Mouse (Mus musculus): ENCODE measurements around the gene Vmn1r166.
"Not testable (repeated sequence)": the region's sequence is repeated elsewhere in the genome, so short reads cannot be mapped to it uniquely, and the experiment has no call there.

The Vmn1r166 gene

DNA sequence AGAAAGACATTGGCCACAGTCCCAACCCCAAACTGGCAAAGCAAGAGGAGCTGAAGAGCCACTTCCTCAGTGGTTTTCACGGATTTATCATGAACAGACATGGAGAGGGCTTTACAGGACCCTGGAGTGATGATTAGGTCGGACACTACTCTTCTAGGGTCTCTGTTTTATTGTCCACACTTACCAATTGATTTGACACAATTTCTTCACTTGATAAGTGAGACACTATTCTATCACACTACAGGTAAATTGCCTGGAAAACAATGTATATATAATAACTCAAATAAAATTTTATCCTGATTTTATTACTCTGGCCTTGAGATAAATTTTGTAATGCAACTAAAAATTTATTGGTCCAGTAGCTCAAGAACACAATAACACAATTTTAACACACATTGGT is at the start of gene Vmn1r166:
TSS of gene Vmn1r166 (minus strand) at position 101 of the 400 bp plus-strand sequence.
- DNase-seq, result not testable (repeated sequence)

DNA sequence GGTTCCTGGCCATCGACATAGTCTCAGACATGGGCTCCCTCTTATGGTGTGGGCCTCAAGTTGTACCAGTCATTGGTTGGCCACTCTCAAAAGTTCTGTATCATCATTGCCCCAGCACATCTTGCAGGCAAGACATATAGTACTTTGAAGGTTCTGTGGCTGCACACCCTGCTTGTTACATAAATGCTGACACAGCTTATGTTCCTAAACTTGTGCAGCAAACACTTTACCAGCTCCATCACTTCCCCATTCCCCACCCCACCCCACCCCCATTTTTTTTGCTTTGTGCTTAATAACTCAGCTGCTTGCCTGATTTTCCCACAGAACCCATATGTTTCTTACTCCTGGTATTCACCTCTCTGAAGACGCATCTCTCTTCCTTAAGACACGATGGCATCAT is 49.4 kb upstream of the Vmn1r166 start, which contains the start of gene Nlrp4e:
TSS of gene Nlrp4e (plus strand) at position 301 of the 400 bp plus-strand sequence.
- DNase-seq, result not testable (repeated sequence)

DNA sequence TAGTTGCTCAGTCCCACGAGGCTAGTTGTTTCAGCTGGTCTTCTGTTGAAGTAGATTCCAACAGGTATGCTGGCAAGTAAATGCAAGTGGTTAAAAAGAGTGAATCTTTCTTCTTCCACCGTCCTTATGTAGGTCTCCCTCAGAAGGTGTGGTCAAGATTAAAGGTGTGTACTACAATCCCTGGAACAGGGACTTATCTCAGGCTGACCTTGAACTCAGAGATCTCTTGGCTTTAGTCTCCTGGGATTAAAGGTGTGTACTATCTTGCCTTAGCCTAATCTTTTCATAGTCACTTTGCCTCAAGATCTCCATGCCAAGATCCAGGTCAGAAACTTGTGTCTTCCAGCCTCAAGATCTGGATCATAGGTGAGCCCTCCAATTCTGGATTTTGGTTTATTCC is 27.3 kb upstream of the Vmn1r166 start, which contains the start of gene Gm6902:
TSS of gene Gm6902 (minus strand) at position 101 of the 400 bp plus-strand sequence.
- not testable (repeated sequence) for DNase-seq

DNA sequence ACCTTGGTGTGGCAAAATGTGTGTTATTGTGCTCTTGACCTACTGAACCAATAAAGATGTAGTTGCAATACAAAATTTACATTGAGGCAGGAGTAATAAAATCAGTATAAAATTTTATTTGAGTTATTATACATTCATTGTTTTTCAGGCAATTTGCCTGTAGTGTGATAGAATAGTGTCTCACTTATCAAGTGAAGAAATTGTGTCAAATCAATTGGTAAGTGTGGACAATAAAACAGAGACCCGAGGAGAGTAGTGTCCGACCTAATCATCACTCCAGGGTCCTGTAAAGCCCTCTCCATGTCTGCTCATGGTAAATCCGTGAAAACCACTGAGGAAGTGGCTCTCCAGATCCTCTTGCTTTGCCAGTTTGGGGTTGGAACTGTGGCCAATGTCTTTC is 34.5 kb downstream of the Vmn1r166 start, which contains the start of gene Vmn1r165:
TSS of gene Vmn1r165 (plus strand) at position 301 of the 400 bp plus-strand sequence.
- DNase-seq, result not testable (repeated sequence)
